Mouse (Mus musculus) intestine, embryonic 14.5 days (tissue): ENCODE data around the gene Sccpdh. TPM values are rescaled to one million over a fixed set of nuclear protein-coding genes. Genes with fewer than 3 reads are reported as not detected.
"Not testable (repeated sequence)": the region's sequence is repeated elsewhere in the genome, so short reads cannot be mapped to it uniquely, and the experiment has no call there.

Source experiments
- ATAC-seq: fragments of 200-750 bp; cut with Nextera tagmentation; replicated peaks from 2 replicates; pipeline ENCODE4 v1.8.0; 2017; ENCODE audit warnings: low read depth, moderate number of reproducible peaks, moderate TSS enrichment, moderate library complexity; ENCODE audit not compliant: low FRiP score, low TSS enrichment
- DNase-seq: peaks from one replicate; pipeline ENCODE4 v3.0.0-alpha.2; 2018; ENCODE audit warnings: low spot score
- H3K27ac ChIP-seq: fragments of 300-500 bp; sonication (generic); 2 replicates; pipeline ENCODE4 v1.5.1; 2014; ENCODE audit warnings: low read depth, mild to moderate bottlenecking, control low read depth
- H3K27me3 ChIP-seq: fragments of 300-500 bp; sonication (generic); replicated peaks from 2 replicates; pipeline ENCODE4 v1.6.1; 2014; ENCODE audit warnings: low read length, control low read depth; ENCODE audit not compliant: control insufficient read depth, insufficient read depth
- H3K36me3 ChIP-seq: fragments of 300-500 bp; sonication (generic); 2 replicates; pipeline ENCODE4 v1.6.1; 2014; ENCODE audit warnings: low read length, control low read depth; ENCODE audit not compliant: control insufficient read depth, insufficient read depth
- H3K4me1 ChIP-seq: fragments of 300-500 bp; sonication (generic); replicated peaks from 2 replicates; pipeline ENCODE4 v1.6.1; 2014; ENCODE audit warnings: low read length, control low read depth, mixed read lengths; ENCODE audit not compliant: control insufficient read depth, insufficient read depth
- H3K4me2 ChIP-seq: fragments of 300-500 bp; sonication (generic); 2 replicates; pipeline ENCODE4 v1.6.1; 2014; ENCODE audit warnings: low read length
- H3K4me3 ChIP-seq: fragments of 300-500 bp; sonication (generic); 2 replicates; pipeline ENCODE4 v1.5.1; 2014; ENCODE audit warnings: low read depth, low read length, control low read depth, mixed read lengths
- H3K9ac ChIP-seq: fragments of 300-500 bp; sonication (generic); 2 replicates; pipeline ENCODE4 v1.6.1; 2014; ENCODE audit warnings: mild to moderate bottlenecking, low read length
- H3K9me3 ChIP-seq: fragments of 300-500 bp; sonication (generic); 2 replicates; pipeline ENCODE4 v1.6.1; 2016; ENCODE audit warnings: low read length, control low read depth; ENCODE audit not compliant: control insufficient read depth
- WGBS: fragments of 180-500 bp; shearing (Covaris S2); extraction: QIAGEN DNeasy Blood & Tissue Kit; methylation state at CpG from one replicate; pipeline ENCODE4 v1.1.7; 2014; 5-methylcytosine and 5-hydroxymethylcytosine counted together
- polyA plus RNA-seq: library from polyadenylated mRNA; unstranded; fragments of >200 nt; fragmentation: Nextera tagmentation; extraction: Ambion mirVana; gene quantifications from 2 replicates; pipeline ENCODE4 v1.2.1, GENCODE M21; 2014

Gene Sccpdh
- polyA plus RNA-seq, 1 experiment from 2014 or later = 56.3 TPM

GRCm38 (mm10) chr1:179679326-179679725, 11.3 kb downstream of the Sccpdh start:
- WGBS = 87% methylated on average over 4 of the region's 4 CpGs
- ATAC-seq (no peak), DNase-seq (no peak)
- Histone ChIP-seq H3K27me3 (no peaks in the 10 kb centered on the region), H3K9ac (no peak overlapping the region), H3K4me1 (no peaks in the 10 kb centered on the region), H3K4me3 (no peak overlapping the region), H3K36me3 (peaks cover 82% of the 10 kb centered on the region), H3K9me3 (no peaks in the 10 kb centered on the region), H3K4me2 (no peak overlapping the region), H3K27ac (no peak overlapping the region)

GRCm38 (mm10) chr1:179682753-179683152, 14.7 kb downstream of the Sccpdh start:
- H3K9me3 ChIP-seq, H3K4me1 ChIP-seq, H3K4me2 ChIP-seq, H3K9ac ChIP-seq, H3K4me3 ChIP-seq, ATAC-seq, DNase-seq, H3K27me3 ChIP-seq, H3K27ac ChIP-seq: not testable (repeated sequence)
- WGBS = 82% methylated on average over 9 of the region's 10 CpGs
- H3K36me3 ChIP-seq = peaks cover 89% of the 10 kb centered on the region

- Histone ChIP-seq H3K27ac (no peak overlapping the region), H3K4me1 (no peaks in the 10 kb centered on the region), H3K27me3 (no peaks in the 10 kb centered on the region), H3K9ac (no peak overlapping the region), H3K4me2 (no peak overlapping the region), H3K36me3 (peaks cover 56% of the 10 kb centered on the region), H3K9me3 (no peaks in the 10 kb centered on the region), H3K4me3 (no peak overlapping the region)
- WGBS = 82% methylated on average over 6 of the region's 6 CpGs
- DNase-seq (no peak), ATAC-seq (no peak)
Observed at GRCm38 (mm10) chr1:179686348-179686747, 18.3 kb downstream of the Sccpdh start.

GRCm38 (mm10) chr1:179686781-179687180, 18.8 kb downstream of the Sccpdh start:
- H3K4me2 ChIP-seq = no peak overlapping the region
- DNase-seq = no peak
- ATAC-seq = no peak
- 61% methylated on average over 5 of the region's 5 CpGs for WGBS
- H3K9ac ChIP-seq = no peak overlapping the region
- no peaks in the 10 kb centered on the region for H3K27me3 ChIP-seq
- no peaks in the 10 kb centered on the region for H3K4me1 ChIP-seq
- no peak overlapping the region for H3K4me3 ChIP-seq
- no peak overlapping the region for H3K27ac ChIP-seq
- no peaks in the 10 kb centered on the region for H3K9me3 ChIP-seq
- H3K36me3 ChIP-seq = peaks cover 52% of the 10 kb centered on the region

GRCm38 (mm10) chr1:179687305-179687704, 19.3 kb downstream of the Sccpdh start:
- no peak overlapping the region for H3K4me2 ChIP-seq
- peaks cover 47% of the 10 kb centered on the region for H3K36me3 ChIP-seq
- no peak overlapping the region for H3K9ac ChIP-seq
- no peak for DNase-seq
- no peaks in the 10 kb centered on the region for H3K4me1 ChIP-seq
- no peak for ATAC-seq
- H3K27ac ChIP-seq = no peak overlapping the region
- WGBS = 85% methylated on average over 1 of the region's 1 CpGs
- H3K4me3 ChIP-seq = no peak overlapping the region
- no peaks in the 10 kb centered on the region for H3K9me3 ChIP-seq
- no peaks in the 10 kb centered on the region for H3K27me3 ChIP-seq

- no peak for ATAC-seq
Observed at GRCm38 (mm10) chr1:179687966-179688365, 20.0 kb downstream of the Sccpdh start.

GRCm38 (mm10) chr1:179688415-179688814, 20.4 kb downstream of the Sccpdh start:
- no peak overlapping the region for H3K9ac ChIP-seq
- H3K36me3 ChIP-seq = peaks cover 39% of the 10 kb centered on the region
- no peak for ATAC-seq
- 84% methylated on average over 6 of the region's 6 CpGs for WGBS
- H3K27ac ChIP-seq = no peak overlapping the region
- H3K4me1 ChIP-seq = no peaks in the 10 kb centered on the region
- no peak overlapping the region for H3K4me2 ChIP-seq
- H3K9me3 ChIP-seq = no peaks in the 10 kb centered on the region
- H3K4me3 ChIP-seq = no peak overlapping the region
- no peak for DNase-seq
- no peaks in the 10 kb centered on the region for H3K27me3 ChIP-seq

More at GRCm38 (mm10) chr1:179687966-179688365, 20.0 kb downstream of the Sccpdh start:
- no peak overlapping the region for H3K9ac ChIP-seq
- H3K27ac ChIP-seq = no peak overlapping the region
- peaks cover 44% of the 10 kb centered on the region for H3K36me3 ChIP-seq
- no peaks in the 10 kb centered on the region for H3K4me1 ChIP-seq
- no peaks in the 10 kb centered on the region for H3K27me3 ChIP-seq
- no peak for DNase-seq
- WGBS = 90% methylated on average over 3 of the region's 3 CpGs
- H3K9me3 ChIP-seq = no peaks in the 10 kb centered on the region
- H3K4me3 ChIP-seq = no peak overlapping the region
- no peak overlapping the region for H3K4me2 ChIP-seq

- Histone ChIP-seq H3K9me3 (no peaks in the 10 kb centered on the region), H3K27ac (no peak overlapping the region), H3K27me3 (no peaks in the 10 kb centered on the region), H3K9ac (no peak overlapping the region), H3K4me2 (no peak overlapping the region), H3K36me3 (peaks cover 34% of the 10 kb centered on the region), H3K4me1 (no peaks in the 10 kb centered on the region), H3K4me3 (no peak overlapping the region)
- no peak for ATAC-seq
- no peak for DNase-seq
- WGBS = 85% methylated on average over 5 of the region's 5 CpGs
Observed at GRCm38 (mm10) chr1:179688914-179689313, 20.9 kb downstream of the Sccpdh start.

- no peak for ATAC-seq
- H3K4me3 ChIP-seq = no peak overlapping the region
- H3K27ac ChIP-seq = no peak overlapping the region
- no peaks in the 10 kb centered on the region for H3K27me3 ChIP-seq
- no peaks in the 10 kb centered on the region for H3K9me3 ChIP-seq
- no peak overlapping the region for H3K4me2 ChIP-seq
- H3K4me1 ChIP-seq = no peaks in the 10 kb centered on the region
- peaks cover 31% of the 10 kb centered on the region for H3K36me3 ChIP-seq
- WGBS = 79% methylated on average over 6 of the region's 6 CpGs
- no peak for DNase-seq
- H3K9ac ChIP-seq = no peak overlapping the region
Observed at GRCm38 (mm10) chr1:179689479-179689878, 21.5 kb downstream of the Sccpdh start.
